Mouse (Mus musculus): ENCODE measurements around the gene Mylip. TPM values are rescaled to one million over a fixed set of nuclear protein-coding genes. Genes with fewer than 3 reads are reported as not detected.

Mylip gene
- polyA plus RNA-seq, 1 experiment from 2014 or later = 4.6 TPM

DNA sequence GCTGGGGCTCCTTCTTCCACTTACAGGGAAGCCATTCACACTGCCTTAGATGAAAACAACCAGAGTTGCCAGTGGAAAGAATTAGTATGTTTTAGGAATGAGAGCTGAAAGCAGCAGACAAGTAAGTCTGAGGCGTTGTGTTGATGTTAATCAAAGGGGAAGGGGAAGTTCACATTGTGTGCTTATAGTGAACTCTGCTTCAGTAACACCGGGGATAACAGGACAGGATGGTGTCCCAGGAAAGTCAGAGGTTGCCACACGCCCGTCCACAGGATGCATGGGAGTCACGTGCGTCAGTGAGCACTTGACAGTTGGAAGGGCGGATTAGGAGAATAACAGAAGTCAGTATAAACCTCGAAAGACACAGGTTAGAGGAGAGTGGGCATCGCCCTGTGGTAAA, 55.1 kb downstream of the Mylip start:
- H3K9me3 ChIP-seq (replicated peaks) = no peaks in the 10 kb centered on the region

GRCm38 (mm10) chr13:45446636-45447035, 57.1 kb downstream of the Mylip start:
- Histone ChIP-seq H3K4me1 (peaks cover 3% of the 10 kb centered on the region; the same call in 1 of the 2 replicates), H3K9me3 (replicated peaks) (no peaks in the 10 kb centered on the region), H3K36me3 (no peaks in the 10 kb centered on the region), H3K4me3 (no peak overlapping the region), H3K27me3 (ENCODE audit: low read depth, poor library complexity, severe bottlenecking) (no peaks in the 10 kb centered on the region), H3K27ac (replicated peaks) (no peak overlapping the region)
- DNase-seq (ENCODE audit: low spot score) = no peak
- WGBS = 76% methylated on average over 1 of the region's 1 CpGs

More for the DNA sequence above, 55.1 kb downstream of the Mylip start:
- H3K4me1 ChIP-seq = peaks cover 3% of the 10 kb centered on the region; the same call in 1 of the 2 replicates
- H3K4me3 ChIP-seq = no peak overlapping the region
- H3K36me3 ChIP-seq = no peaks in the 10 kb centered on the region
- 81% methylated on average over 9 of the region's 9 CpGs for WGBS
- no peak overlapping the region for H3K27ac ChIP-seq (replicated peaks)
- DNase-seq (ENCODE audit: low spot score) = no peak
- no peaks in the 10 kb centered on the region for H3K27me3 ChIP-seq (ENCODE audit: low read depth, poor library complexity, severe bottlenecking)

DNA sequence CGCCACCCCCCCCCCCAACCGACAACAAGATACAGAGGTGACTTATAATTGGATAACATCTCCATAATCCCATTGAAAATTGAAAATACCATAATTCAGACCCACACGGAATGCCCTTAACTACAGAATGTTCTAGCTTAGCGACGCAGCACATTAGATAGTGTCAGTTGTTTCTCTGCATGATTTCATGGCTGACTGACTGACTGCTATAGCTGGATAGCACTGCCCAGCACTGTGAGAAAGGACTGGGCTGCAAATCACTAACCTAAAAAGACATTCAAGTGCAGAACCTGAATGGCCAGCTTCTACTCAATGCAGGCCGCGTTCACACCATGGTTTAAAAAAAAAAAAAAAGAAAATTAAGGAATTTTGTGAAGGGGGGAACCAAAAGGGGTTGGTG, 62.9 kb downstream of the Mylip start:
- DNase-seq (ENCODE audit: low spot score) = no peak
- Histone ChIP-seq H3K36me3 (no peaks in the 10 kb centered on the region), H3K27me3 (ENCODE audit: low read depth, poor library complexity, severe bottlenecking) (no peaks in the 10 kb centered on the region), H3K27ac (replicated peaks) (no peak overlapping the region), H3K9me3 (replicated peaks) (no peaks in the 10 kb centered on the region), H3K4me3 (no peak overlapping the region), H3K4me1 (peaks cover 24% of the 10 kb centered on the region)
- 76% methylated on average over 7 of the region's 7 CpGs for WGBS

DNA sequence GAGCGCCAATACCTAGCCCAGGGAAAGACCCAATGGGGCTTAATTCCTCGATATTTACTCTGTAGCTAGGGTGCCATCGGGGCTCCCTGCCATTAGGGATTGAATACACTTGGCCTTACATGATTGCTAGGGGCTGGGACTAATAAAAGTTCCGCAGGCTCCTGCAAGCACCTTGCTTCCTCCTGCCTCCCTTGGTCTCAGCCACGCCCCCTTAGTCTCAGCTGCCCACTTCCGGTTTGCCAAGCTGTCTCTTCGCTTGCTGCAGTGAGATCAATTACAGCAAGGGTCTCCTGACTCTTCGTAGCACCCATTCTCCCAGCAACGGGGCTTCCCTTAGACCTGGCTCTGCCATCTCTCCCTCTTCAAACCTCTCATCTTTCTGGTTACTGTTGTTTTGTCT, 63.5 kb downstream of the Mylip start:
- no peak for DNase-seq (ENCODE audit: low spot score)
- Histone ChIP-seq H3K36me3 (no peaks in the 10 kb centered on the region), H3K27me3 (ENCODE audit: low read depth, poor library complexity, severe bottlenecking) (no peaks in the 10 kb centered on the region), H3K27ac (replicated peaks) (no peak overlapping the region), H3K9me3 (replicated peaks) (no peaks in the 10 kb centered on the region), H3K4me1 (peaks cover 24% of the 10 kb centered on the region), H3K4me3 (no peak overlapping the region)
- 73% methylated on average over 9 of the region's 9 CpGs for WGBS

DNA sequence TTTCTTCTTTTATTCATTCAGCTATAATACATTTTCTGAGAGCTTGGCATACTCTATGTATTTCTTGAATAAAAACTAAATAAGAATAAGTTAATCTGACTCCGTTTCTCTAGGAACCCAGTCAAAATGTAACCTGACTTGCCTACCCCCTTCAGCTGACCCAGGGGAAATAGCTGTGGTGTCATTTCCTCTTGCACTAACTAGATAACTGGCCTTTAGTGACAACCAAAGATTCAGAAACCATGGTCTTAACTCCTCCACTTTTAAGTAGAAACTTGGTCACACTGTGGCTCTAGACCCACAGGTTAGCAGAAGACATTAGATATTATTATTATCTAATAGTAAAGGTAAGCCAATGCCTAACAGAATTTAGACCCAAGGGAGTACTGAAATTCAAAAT, 64.5 kb downstream of the Mylip start:
- H3K4me1 ChIP-seq = peaks cover 24% of the 10 kb centered on the region
- no peaks in the 10 kb centered on the region for H3K9me3 ChIP-seq (replicated peaks)
- H3K27ac ChIP-seq (replicated peaks) = no peak overlapping the region
- H3K27me3 ChIP-seq (ENCODE audit: low read depth, poor library complexity, severe bottlenecking) = no peaks in the 10 kb centered on the region
- H3K4me3 ChIP-seq = no peak overlapping the region
- no peaks in the 10 kb centered on the region for H3K36me3 ChIP-seq
- no peak for DNase-seq (ENCODE audit: low spot score)
- WGBS = 87% methylated on average over 1 of the region's 1 CpGs

GRCm38 (mm10) chr13:45454641-45455040, 65.1 kb downstream of the Mylip start:
- peak overlapping the region; percentile 69; the same call in 1 of the 2 replicates for H3K27ac ChIP-seq (replicated peaks)
- no peak for DNase-seq (ENCODE audit: low spot score)
- H3K27me3 ChIP-seq (ENCODE audit: low read depth, poor library complexity, severe bottlenecking) = no peaks in the 10 kb centered on the region
- H3K4me3 ChIP-seq = no peak overlapping the region
- 82% methylated on average over 4 of the region's 4 CpGs for WGBS
- H3K9me3 ChIP-seq (replicated peaks) = no peaks in the 10 kb centered on the region
- peaks cover 24% of the 10 kb centered on the region for H3K4me1 ChIP-seq
- H3K36me3 ChIP-seq = no peaks in the 10 kb centered on the region

DNA sequence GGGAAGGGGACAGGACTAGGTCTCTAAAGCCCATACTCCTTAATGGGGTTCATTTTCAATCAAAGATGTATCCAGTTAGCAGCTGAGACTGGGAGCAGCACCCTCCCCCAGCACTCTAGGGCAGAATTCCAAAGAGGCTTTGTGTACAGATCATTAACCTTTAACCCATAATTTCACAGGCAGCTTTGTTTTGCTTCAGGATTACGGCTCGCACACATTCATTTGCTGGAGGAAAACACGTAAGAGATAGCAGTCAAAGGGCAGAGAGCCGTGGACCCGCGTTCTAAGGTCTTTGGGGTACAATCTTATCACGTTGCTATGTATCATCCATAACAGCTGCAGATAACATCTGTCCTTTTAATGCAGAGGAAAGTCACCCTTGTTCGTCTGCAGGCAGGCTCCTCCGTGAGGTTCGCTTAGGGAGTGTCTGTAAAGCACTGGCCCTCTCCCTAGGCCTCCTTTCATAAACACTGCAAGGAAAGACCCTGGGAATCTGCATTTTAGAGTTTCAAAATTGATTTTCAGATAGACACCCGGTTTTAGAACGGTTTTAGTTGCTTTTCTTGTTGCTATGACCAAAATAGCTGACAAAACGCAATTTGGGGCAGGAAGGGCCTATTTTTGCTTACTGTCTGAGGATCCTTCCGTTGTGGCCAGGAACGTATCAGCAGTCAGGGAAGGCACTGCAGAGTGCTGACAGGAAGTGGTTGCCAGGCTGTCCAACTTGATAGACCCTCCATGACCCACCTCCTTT, 65.7 kb downstream of the Mylip start:
- 25% methylated on average over 15 of the region's 15 CpGs for WGBS
- H3K4me3 ChIP-seq = no peak overlapping the region
- peak; percentile 21 for DNase-seq (ENCODE audit: low spot score)

DNA sequence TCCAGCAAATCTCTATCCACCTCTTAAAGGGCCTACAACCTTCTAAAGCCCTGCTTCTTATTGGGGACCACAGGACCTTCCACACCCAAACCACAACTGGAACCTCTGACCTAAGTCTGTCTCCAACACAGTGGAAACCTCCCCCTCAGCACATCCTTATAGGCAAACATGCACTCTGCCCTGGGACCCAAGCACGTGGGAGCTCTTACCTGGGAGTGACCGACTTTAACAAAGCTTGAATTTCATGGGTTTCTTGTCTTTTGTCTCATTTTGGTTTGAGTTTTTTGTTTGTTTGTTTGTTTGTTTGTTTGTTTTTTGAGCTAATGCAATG, 66.3 kb downstream of the Mylip start:
- no peak for DNase-seq (ENCODE audit: low spot score)
- H3K4me3 ChIP-seq = no peak overlapping the region
- H3K4me1 ChIP-seq = peaks cover 24% of the 10 kb centered on the region
- H3K27ac ChIP-seq (replicated peaks) = peak overlapping the region; percentile 69
- no peaks in the 10 kb centered on the region for H3K27me3 ChIP-seq (ENCODE audit: low read depth, poor library complexity, severe bottlenecking)
- H3K36me3 ChIP-seq = no peaks in the 10 kb centered on the region
- no peaks in the 10 kb centered on the region for H3K9me3 ChIP-seq (replicated peaks)
- WGBS = 70% methylated on average over 2 of the region's 2 CpGs

More for the DNA sequence above, 65.7 kb downstream of the Mylip start:
- H3K4me1 ChIP-seq = peaks cover 24% of the 10 kb centered on the region
- peak overlapping the region; percentile 69 for H3K27ac ChIP-seq (replicated peaks)
- H3K27me3 ChIP-seq (ENCODE audit: low read depth, poor library complexity, severe bottlenecking) = no peaks in the 10 kb centered on the region
- no peaks in the 10 kb centered on the region for H3K36me3 ChIP-seq
- H3K9me3 ChIP-seq (replicated peaks) = no peaks in the 10 kb centered on the region

DNA sequence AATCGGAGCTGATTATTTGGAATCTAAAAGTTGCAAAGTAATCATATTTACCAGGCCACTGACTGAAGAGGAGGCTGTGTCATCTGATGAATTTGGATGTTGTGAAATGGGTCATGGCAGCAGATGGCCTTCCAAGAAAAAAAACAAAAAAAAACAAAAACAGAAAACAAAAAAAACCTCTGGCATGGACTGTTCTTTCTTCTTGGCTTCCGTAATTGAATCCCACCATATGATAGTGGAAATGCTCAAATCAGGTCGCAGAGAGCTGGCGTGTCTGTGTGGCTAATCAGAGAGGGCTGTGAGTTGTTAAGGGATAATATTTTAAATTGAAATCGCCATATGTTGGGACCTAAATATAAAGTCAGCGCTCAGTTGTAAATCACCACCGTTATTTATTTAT, 67.9 kb downstream of the Mylip start:
- Histone ChIP-seq H3K27me3 (ENCODE audit: low read depth, poor library complexity, severe bottlenecking) (no peaks in the 10 kb centered on the region), H3K9me3 (replicated peaks) (no peaks in the 10 kb centered on the region), H3K27ac (replicated peaks) (no peak overlapping the region), H3K4me1 (peaks cover 20% of the 10 kb centered on the region), H3K36me3 (no peaks in the 10 kb centered on the region), H3K4me3 (no peak overlapping the region)
- WGBS = 83% methylated on average over 7 of the region's 7 CpGs
- DNase-seq (ENCODE audit: low spot score) = no peak

- H3K27me3 ChIP-seq (ENCODE audit: low read depth, poor library complexity, severe bottlenecking) = no peaks in the 10 kb centered on the region
- DNase-seq (ENCODE audit: low spot score) = no peak
- 91% methylated on average over 3 of the region's 3 CpGs for WGBS
- H3K27ac ChIP-seq (replicated peaks) = no peak overlapping the region
- peaks cover 8% of the 10 kb centered on the region for H3K4me1 ChIP-seq
- H3K4me3 ChIP-seq = no peak overlapping the region
- H3K9me3 ChIP-seq (replicated peaks) = no peaks in the 10 kb centered on the region
- no peaks in the 10 kb centered on the region for H3K36me3 ChIP-seq
Observed at GRCm38 (mm10) chr13:45460177-45460576, 70.6 kb downstream of the Mylip start.

- no peak for DNase-seq (ENCODE audit: low spot score)
- no peaks in the 10 kb centered on the region for H3K36me3 ChIP-seq
- peaks cover 9% of the 10 kb centered on the region for H3K27me3 ChIP-seq (ENCODE audit: low read depth, poor library complexity, severe bottlenecking)
- no peak overlapping the region for H3K27ac ChIP-seq (replicated peaks)
- no peaks in the 10 kb centered on the region for H3K9me3 ChIP-seq (replicated peaks)
- H3K4me1 ChIP-seq = no peaks in the 10 kb centered on the region
- WGBS = 85% methylated on average over 14 of the region's 14 CpGs
- no peak overlapping the region for H3K4me3 ChIP-seq
Observed at GRCm38 (mm10) chr13:45461370-45461958, 71.9 kb downstream of the Mylip start.
